Mouse (Mus musculus) limb, embryonic 11.5 days (tissue): ENCODE measurements around the gene Ufm1. TPM values are rescaled to one million over a fixed set of nuclear protein-coding genes. Genes with fewer than 3 reads are reported as not detected.
A peak's percentile ranks its signal among the peaks of the same experiment; 100 is the strongest.

Source experiments
- ATAC-seq: fragments of 200-750 bp; cut with Nextera tagmentation; 2 replicates; pipeline ENCODE4 v1.8.0; 2017; ENCODE audit warnings: low read depth; ENCODE audit not compliant: insufficient number of reproducible peaks, low FRiP score, low TSS enrichment
- DNase-seq: peaks from one replicate; pipeline ENCODE4 v3.0.0-alpha.2; 2015; ENCODE audit warnings: low spot score
- H3K27ac ChIP-seq: fragments of 300-500 bp; sonication (generic); replicated peaks from 2 replicates; pipeline ENCODE4 v1.5.1; 2014; ENCODE audit warnings: low read depth, mild to moderate bottlenecking, low read length
- H3K27me3 ChIP-seq: fragments of 300-500 bp; sonication (generic); 2 replicates; pipeline ENCODE4 v1.6.1; 2014; ENCODE audit warnings: mild to moderate bottlenecking, low read length, mixed read lengths; ENCODE audit not compliant: control insufficient read depth, insufficient read depth
- H3K36me3 ChIP-seq: fragments of 300-500 bp; sonication (generic); 2 replicates; pipeline ENCODE4 v1.6.1; 2014; ENCODE audit warnings: mild to moderate bottlenecking, low read length, moderate library complexity, mixed read lengths; ENCODE audit not compliant: control insufficient read depth, insufficient read depth
- H3K4me1 ChIP-seq: fragments of 300-500 bp; sonication (generic); 2 replicates; pipeline ENCODE4 v1.6.1; 2014; ENCODE audit warnings: low read length, mixed read lengths; ENCODE audit not compliant: control insufficient read depth, insufficient read depth
- H3K4me2 ChIP-seq: fragments of 300-500 bp; sonication (generic); 2 replicates; pipeline ENCODE4 v1.6.1; 2014; ENCODE audit warnings: low read depth, mild to moderate bottlenecking, moderate library complexity; ENCODE audit not compliant: severe bottlenecking
- H3K4me3 ChIP-seq: fragments of 300-500 bp; sonication (generic); 2 replicates; pipeline ENCODE4 v1.5.1; 2014; ENCODE audit warnings: low read depth, low read length
- H3K9ac ChIP-seq: fragments of 300-500 bp; sonication (generic); 2 replicates; pipeline ENCODE4 v1.6.1; 2014; ENCODE audit warnings: mild to moderate bottlenecking, low read length
- H3K9me3 ChIP-seq: fragments of 300-500 bp; sonication (generic); 2 replicates; pipeline ENCODE4 v1.6.1; 2016; ENCODE audit warnings: low read length; ENCODE audit not compliant: control insufficient read depth
- WGBS: fragments of 180-500 bp; shearing (Covaris S2); extraction: QIAGEN DNeasy Blood & Tissue Kit; methylation state at CpG from one replicate; pipeline ENCODE4 v1.1.7; 2014; 5-methylcytosine and 5-hydroxymethylcytosine counted together
- polyA plus RNA-seq: library from polyadenylated mRNA; unstranded; fragments of >200 nt; fragmentation: Nextera tagmentation; extraction: Ambion mirVana; gene quantifications from 2 replicates; pipeline ENCODE4 v1.2.1, GENCODE M21; 2014

Ufm1 gene
- 88.6 and 95.6 TPM in 2 replicates for polyA plus RNA-seq

DNA sequence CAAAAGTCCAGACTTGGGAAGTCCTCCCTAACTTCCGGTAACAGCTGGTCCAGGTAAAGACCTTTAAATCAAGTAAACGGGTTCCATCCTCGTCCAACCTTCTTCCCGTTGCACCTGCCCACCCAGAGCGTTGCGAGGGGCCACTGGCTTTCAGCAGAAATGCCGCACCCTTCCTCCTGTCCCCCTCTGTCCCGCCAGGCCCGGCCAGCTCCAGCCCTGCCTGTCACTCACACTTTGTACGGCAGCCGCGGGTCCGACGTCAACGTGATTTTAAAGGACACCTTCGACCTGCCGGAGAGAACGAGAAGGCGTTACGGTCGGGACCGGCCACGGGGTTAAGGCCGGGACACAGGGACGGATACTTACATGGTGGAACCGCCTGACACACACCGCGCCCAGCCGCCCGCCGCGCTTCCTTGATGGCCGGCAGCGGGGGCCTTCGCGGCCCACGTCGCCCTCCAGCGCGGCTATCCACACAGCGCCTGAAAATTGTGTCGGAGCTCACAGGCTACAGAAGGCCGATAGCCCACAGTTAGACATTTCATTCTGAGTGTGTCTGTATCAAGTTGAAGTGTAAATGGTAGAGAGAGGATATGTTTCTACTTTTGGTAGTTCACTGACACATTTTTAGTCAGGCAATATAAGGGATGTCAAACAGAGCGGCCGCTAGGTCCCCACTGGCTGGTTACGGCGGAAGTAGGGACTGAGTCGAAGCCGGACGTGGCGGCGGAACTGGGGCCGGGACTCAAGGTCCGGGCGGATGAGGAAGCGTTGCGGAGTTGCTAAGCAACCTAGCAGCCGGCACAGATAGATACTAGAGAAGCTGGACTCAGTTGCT, at the start of gene Ufm1:
Ufm1 (minus strand) TSS at position 448 of the 838 bp plus-strand sequence.
- peak; percentile 98 for ATAC-seq
- H3K27me3 ChIP-seq: no peaks in the 10 kb centered on the region

DNA sequence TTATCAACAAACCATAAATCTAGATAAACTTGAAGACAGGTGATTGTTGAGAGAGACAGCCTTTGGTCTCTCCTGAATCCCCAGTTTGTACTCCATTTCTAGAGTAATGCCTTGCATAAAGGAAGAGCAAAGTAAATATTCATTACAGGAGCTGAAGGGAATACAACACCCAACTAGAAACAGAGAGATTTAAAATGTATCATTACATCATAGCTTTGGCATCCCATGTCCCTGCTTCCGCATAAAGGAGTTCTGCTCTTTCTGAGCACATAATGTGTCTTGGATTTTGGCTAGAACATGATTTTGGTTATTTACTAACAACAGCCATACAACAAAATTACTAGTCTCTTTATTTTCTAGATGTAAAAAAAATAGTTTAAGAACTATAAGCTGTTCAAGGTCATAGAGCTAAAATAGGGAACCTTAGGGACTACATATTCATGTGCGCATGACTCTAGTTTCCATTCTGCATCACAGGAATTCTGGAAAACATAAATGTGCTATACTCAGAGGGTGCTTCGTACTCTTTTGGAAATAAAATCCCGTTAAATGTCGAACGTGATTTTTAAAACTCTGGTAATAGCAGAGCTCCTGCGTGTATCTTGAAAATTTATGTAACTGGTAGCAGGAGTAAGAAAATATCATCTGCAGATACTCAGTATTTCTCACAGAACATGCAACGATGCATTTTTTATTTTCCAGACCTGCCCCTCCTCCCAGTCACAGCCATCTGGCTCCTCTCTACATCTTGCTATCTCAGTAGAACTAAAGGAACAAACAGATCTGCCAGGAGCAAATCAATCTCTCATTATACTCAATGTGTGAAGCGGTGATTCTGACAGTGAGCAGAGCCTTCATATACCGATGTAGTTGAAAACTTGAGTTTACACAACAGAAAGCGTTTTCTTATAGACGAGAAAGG, 27.2 kb upstream of the Ufm1 start:
- Histone ChIP-seq H3K9me3 (no peaks in the 10 kb centered on the region), H3K4me3 (no peak overlapping the region), H3K27ac (no peak overlapping the region), H3K4me1 (no peaks in the 10 kb centered on the region), H3K4me2 (no peak overlapping the region), H3K9ac (no peak overlapping the region), H3K27me3 (no peaks in the 10 kb centered on the region), H3K36me3 (no peaks in the 10 kb centered on the region)
- 89% methylated on average over 12 of the region's 12 CpGs for WGBS
- ATAC-seq (no peak), DNase-seq (no peak)

More for the DNA sequence above, at the start of gene Ufm1:
- Histone ChIP-seq H3K9me3 (no peaks in the 10 kb centered on the region), H3K4me2 (peak within 1 kb of the TSS; percentile 86), H3K36me3 (peaks cover 2% of the 10 kb centered on the region; the same call in 1 of the 2 replicates), H3K4me3 (peak within 1 kb of the TSS; percentile 94), H3K4me1 (peaks cover 5% of the 10 kb centered on the region; the same call in 1 of the 2 replicates), H3K27ac (no peak within 1 kb of the TSS), H3K9ac (peak within 1 kb of the TSS; percentile 76)
- under 1% methylated on average over 58 of the region's 58 CpGs for WGBS
- peak; percentile 92 for DNase-seq

DNA sequence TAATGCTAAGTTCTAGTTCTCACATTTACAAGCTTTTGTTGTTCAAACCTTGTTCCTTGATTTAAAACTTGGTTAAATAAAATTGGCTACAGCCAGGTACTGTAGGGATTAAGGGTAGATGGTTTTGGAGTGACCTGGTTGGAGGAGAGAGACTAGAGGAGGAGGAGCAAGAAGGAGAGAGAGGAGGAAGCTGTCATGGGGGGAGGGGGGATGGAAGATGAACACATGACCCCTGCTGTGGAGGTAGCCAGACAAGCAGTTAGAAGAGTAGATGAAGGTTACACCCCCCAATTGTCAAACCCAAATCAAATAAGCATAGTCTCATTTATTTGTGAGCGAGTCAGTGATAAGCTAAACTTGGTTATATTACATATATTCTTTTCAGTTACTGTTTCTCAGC, 8.0 kb upstream of the Ufm1 start:
- ATAC-seq (no peak), DNase-seq (no peak)
- Histone ChIP-seq H3K27ac (no peak overlapping the region), H3K9ac (no peak overlapping the region), H3K4me2 (no peak overlapping the region), H3K27me3 (no peaks in the 10 kb centered on the region), H3K9me3 (no peaks in the 10 kb centered on the region), H3K4me1 (no peaks in the 10 kb centered on the region), H3K36me3 (no peaks in the 10 kb centered on the region), H3K4me3 (no peak overlapping the region)
- WGBS: 90% methylated on average over 1 of the region's 1 CpGs

- no peaks in the 10 kb centered on the region for H3K36me3 ChIP-seq
Observed at GRCm38 (mm10) chr3:53870482-53870881, 6.9 kb upstream of the Ufm1 start.

DNA sequence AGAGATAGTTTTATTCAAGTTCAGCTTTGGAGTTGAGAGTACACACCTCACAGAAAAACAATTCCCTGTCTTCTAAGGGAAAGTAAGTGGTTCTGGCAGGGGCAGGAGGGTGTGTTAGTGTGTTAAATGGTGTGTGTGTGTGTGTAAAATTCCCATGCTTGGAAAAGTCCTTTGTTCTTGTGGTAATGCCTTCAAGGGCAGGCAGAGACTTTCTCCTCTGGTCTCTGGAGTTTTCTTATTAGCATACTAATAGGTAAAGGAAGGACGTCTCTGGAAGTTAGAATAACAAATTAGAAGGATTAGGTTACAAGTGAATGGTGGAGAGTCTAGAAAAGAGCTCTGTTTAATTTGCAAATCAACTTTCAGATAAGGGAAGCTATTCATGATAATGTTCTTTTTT, 5.6 kb upstream of the Ufm1 start:
- Histone ChIP-seq H3K36me3 (no peaks in the 10 kb centered on the region), H3K4me1 (no peaks in the 10 kb centered on the region), H3K4me3 (no peak overlapping the region), H3K27me3 (no peaks in the 10 kb centered on the region), H3K9ac (no peak overlapping the region), H3K4me2 (no peak overlapping the region), H3K9me3 (no peaks in the 10 kb centered on the region), H3K27ac (no peak overlapping the region)
- DNase-seq: no peak
- 11% methylated on average over 1 of the region's 1 CpGs for WGBS
- ATAC-seq: no peak

More at GRCm38 (mm10) chr3:53870482-53870881, 6.9 kb upstream of the Ufm1 start:
- ATAC-seq (no peak), DNase-seq (no peak)
- H3K4me2 ChIP-seq: no peak overlapping the region
- no peaks in the 10 kb centered on the region for H3K4me1 ChIP-seq
- H3K9me3 ChIP-seq: no peaks in the 10 kb centered on the region
- H3K9ac ChIP-seq: no peak overlapping the region
- WGBS: 76% methylated on average over 6 of the region's 6 CpGs
- no peak overlapping the region for H3K27ac ChIP-seq
- no peaks in the 10 kb centered on the region for H3K27me3 ChIP-seq
- H3K4me3 ChIP-seq: no peak overlapping the region

- Histone ChIP-seq H3K9me3 (no peaks in the 10 kb centered on the region), H3K36me3 (no peaks in the 10 kb centered on the region), H3K4me1 (no peaks in the 10 kb centered on the region), H3K27ac (no peak overlapping the region), H3K27me3 (no peaks in the 10 kb centered on the region), H3K4me2 (no peak overlapping the region), H3K9ac (no peak overlapping the region), H3K4me3 (no peak overlapping the region)
- 89% methylated on average over 4 of the region's 4 CpGs for WGBS
- no peak for DNase-seq
- ATAC-seq: no peak
Observed at GRCm38 (mm10) chr3:53868212-53868611, 4.6 kb upstream of the Ufm1 start.

DNA sequence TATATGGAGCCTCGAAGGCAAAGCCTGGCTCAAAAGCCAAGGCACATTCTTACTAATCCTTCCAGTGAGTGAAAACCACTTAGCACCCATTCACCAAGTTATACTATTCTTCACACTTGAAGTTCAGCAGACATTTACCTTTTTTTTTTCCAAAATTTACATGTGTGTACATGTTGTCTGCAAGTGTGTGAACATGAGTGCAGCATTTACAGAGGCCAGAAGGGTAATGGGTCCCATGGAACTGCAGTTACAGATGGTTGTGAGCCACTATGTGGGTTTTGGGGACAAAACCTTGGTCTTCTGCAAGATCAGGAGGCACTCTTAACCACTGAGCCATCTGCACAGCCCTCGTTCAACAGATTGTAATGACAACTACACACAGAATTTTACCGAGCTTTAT, 8.8 kb downstream of the Ufm1 start:
- ATAC-seq (no peak), DNase-seq (no peak)
- Histone ChIP-seq H3K4me2 (no peak overlapping the region), H3K9me3 (no peaks in the 10 kb centered on the region), H3K4me1 (no peaks in the 10 kb centered on the region), H3K27ac (no peak overlapping the region), H3K27me3 (no peaks in the 10 kb centered on the region), H3K4me3 (no peak overlapping the region), H3K36me3 (peaks cover 6% of the 10 kb centered on the region), H3K9ac (no peak overlapping the region)
- 88% methylated on average over 3 of the region's 3 CpGs for WGBS

DNA sequence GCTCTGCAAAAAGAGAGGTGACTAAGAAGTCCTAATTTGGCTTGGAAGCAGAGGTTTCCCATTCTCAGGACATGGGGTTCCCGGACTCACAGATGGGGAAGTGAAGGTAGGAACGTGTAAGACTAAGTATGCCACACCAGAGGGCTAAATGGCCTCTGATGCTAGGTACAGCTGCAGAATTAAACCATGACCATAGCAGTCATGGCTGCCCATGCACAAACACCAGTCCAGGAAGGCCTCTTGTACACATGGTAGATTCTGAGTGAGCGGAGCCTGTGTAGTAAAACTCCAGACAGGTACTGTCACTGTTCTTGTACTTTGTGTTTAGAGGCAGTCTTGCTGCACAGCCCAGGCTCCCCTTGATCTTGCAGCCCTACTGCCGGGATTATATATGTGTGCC, 9.4 kb downstream of the Ufm1 start:
- H3K27ac ChIP-seq: no peak overlapping the region
- DNase-seq: no peak
- no peak overlapping the region for H3K9ac ChIP-seq
- H3K4me2 ChIP-seq: no peak overlapping the region
- no peaks in the 10 kb centered on the region for H3K9me3 ChIP-seq
- H3K4me3 ChIP-seq: no peak overlapping the region
- no peaks in the 10 kb centered on the region for H3K4me1 ChIP-seq
- no peaks in the 10 kb centered on the region for H3K27me3 ChIP-seq
- no peak for ATAC-seq
- H3K36me3 ChIP-seq: peaks cover 6% of the 10 kb centered on the region
- WGBS: 91% methylated on average over 4 of the region's 4 CpGs
